Mouse (Mus musculus): ENCODE results near the gene Matn3.

DNA sequence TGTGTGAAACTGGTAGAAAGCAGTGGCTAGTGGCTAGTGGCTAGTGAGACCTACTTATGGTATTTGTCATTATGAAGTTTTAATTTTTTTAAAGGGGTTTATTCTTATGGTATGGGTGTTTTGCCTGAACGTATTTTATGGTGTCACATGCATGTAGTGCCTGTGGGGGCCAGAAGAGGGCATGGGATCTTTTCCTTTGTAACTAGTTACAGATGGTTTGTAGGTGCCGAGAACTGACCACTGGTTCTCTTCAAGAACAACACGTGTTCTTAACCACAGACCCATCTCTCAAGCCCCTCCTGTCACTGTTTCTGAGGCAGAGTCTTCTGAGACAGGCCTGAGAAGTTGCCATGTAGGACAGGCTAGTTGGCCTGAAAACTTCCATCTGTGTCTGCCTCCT lies 27.3 kb downstream of the Matn3 start:
- no peak for TF ChIP-seq POLR2A (IDR thresholded peaks at IDR 0.05; ENCODE audit: low read depth, low read length)
- TF ChIP-seq CTCF (IDR thresholded peaks at IDR 0.05; ENCODE audit: extremely low read depth, insufficient read depth, insufficient read length, insufficient replicate concordance): no peak

Measured in spleen, adult 2 months (tissue).